Mouse (Mus musculus) adrenal gland, adult 18-20 months (tissue): Measurements from ENCODE around the gene Opalin. TPM values are rescaled to one million over a fixed set of nuclear protein-coding genes. Genes with fewer than 3 reads are reported as not detected.

Experiments used
- DNase-seq, 2 experiments: peaks; one replicate each; pipeline ENCODE4 v3.0.0; 2021 to 2022; ENCODE audit warnings: low spot score in 2 of 2
- total RNA-seq, 2 experiments: library from RNA; stranded (reverse); gene quantifications; 1 replicate in 1 of 2; 2 replicates in 1 of 2; pipeline ENCODE4 v1.2.3; 2021

Opalin gene
- total RNA-seq, 2 experiments from 2014 or later = not detected

GRCm38 (mm10) chr19:41019164-41019675 lies 57.7 kb downstream of the Opalin start:
- no peak for DNase-seq

GRCm38 (mm10) chr19:41015951-41016716 lies 60.8 kb downstream of the Opalin start:
- peak; percentile 18 to 33 for DNase-seq

GRCm38 (mm10) chr19:41014003-41014402 lies 62.9 kb downstream of the Opalin start:
- DNase-seq = no peak

GRCm38 (mm10) chr19:41013591-41013990 lies 63.3 kb downstream of the Opalin start:
- no peak for DNase-seq

Other genes with a start within 250 kb of the Opalin start
- 1 to 10 TPM; 4.6 to 5.8 TPM for gene Ccnj, start 245.8 kb downstream of the Opalin start, total RNA-seq
- gene Zfp518a, start 182.4 kb downstream of the Opalin start, total RNA-seq = 10 to 100 TPM in 1 of 2 experiments, 1 to 10 TPM in 1; 8.2 to 10.9 TPM
- 1 to 10 TPM; 1.1 to 3.2 TPM for gene Blnk, start 82.6 kb downstream of the Opalin start, total RNA-seq
- gene Dntt, start 47.8 kb downstream of the Opalin start, total RNA-seq = not detected
- gene Tll2, start 129.7 kb upstream of the Opalin start, total RNA-seq = under 1 TPM in 1 of 2 experiments, not detected in 1; 0.06 TPM
- gene Tm9sf3, start 186.9 kb upstream of the Opalin start, total RNA-seq = 100 to 1,000 TPM; 150 to 191 TPM